Mouse (Mus musculus): ENCODE measurements around the gene Vsig4. TPM values are rescaled to one million over a fixed set of nuclear protein-coding genes. Genes with fewer than 3 reads are reported as not detected.

The Vsig4 gene
- polyA plus RNA-seq (2012; rRNA removed): not detected in 2 replicates

DNA sequence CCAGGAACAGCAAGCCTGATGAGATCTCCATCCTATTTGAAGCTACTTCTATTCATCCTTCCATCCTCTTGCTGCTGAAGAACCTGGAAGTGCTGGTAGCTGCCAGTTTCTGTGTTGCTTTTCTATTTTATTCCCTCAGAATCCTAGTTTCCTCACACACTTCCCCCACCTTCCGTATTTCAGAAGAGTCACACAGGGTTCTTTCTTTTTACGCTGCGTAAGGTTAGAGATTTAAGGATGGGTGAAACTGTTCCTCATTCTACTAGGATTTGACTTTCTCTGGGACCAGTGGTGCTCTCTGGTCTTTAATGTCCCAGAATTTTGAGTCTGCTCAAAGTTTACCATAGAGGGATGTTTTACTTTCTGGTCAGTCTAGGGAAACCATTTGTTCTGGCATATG, at the start of gene Vsig4:
Vsig4 (minus strand) TSS at position 101 of the 400 bp plus-strand sequence.

Other genes with a start within 250 kb of the Vsig4 start
- gene Msn, start 197.4 kb downstream of the Vsig4 start, polyA plus RNA-seq (2012; rRNA removed): 26.9 and 28.7 TPM in 2 replicates
- gene Heph, start 161.9 kb upstream of the Vsig4 start, polyA plus RNA-seq (2012; rRNA removed): 2.1 and 2.6 TPM in 2 replicates
- 0.04 and 0.05 TPM in 2 replicates for gene Hsf3, start 162.9 kb upstream of the Vsig4 start, polyA plus RNA-seq (2012; rRNA removed)